In genomic region chr9:100656058-100656457, GRCm38 (mm10) we compare ENCODE assay signal across 21 mouse cellular contexts. TPM values are rescaled to one million over a fixed set of nuclear protein-coding genes. Genes with fewer than 3 reads are reported as not detected.
DNase-seq lines count a peak whose midpoint lies in the region; ATAC-seq and TF ChIP-seq lines count a peak whose summit lies in the region.
"Had no signal": no experiment of that assay in that cellular context is flagged by ENCODE, and none has a peak within 500 bp of the region (broad histone marks: within the 10 kb centered on the region; RNA-seq: fewer than 3 reads in every experiment).

No protein-coding gene starts in this region.

- ATAC-seq in liver, embryonic 12.5 days: no peak
- ATAC-seq in liver, embryonic 16.5 days (ENCODE audit: low read depth): peak; percentile 21; the same call in 1 of the 2 replicates
- no peak for ATAC-seq in liver, postnatal 0 days
- peak; percentile 56 for ATAC-seq in granulocyte monocyte progenitor cell, adult 5-6 weeks (replicated peaks; ENCODE audit: poor library complexity, severe bottlenecking)
- ATAC-seq in megakaryocyte progenitor cell, adult 5-6 weeks (replicated peaks; ENCODE audit: poor library complexity): peak; percentile 54
- ATAC-seq: activated CD4-positive, CD25-positive, alpha-beta regulatory T cell, adult 4 months; CD4-positive, CD25-positive, alpha-beta regulatory T cell, adult 4 months; Patski had no signal

- TF ChIP-seq EP300 in liver, postnatal 0 days (IDR thresholded peaks at IDR 0.05; ENCODE audit: low read depth): no peak

- peak; percentile 43 for DNase-seq in liver, adult 2 months (ENCODE audit: extremely low read depth, low read depth, low spot score)
- DNase-seq in liver, postnatal 0 days: no peak
- no peak for DNase-seq in heart, adult 9 months (ENCODE audit: low spot score in 2 of 2)
- DNase-seq in layer of hippocampus, adult 11-12 months (ENCODE audit: low spot score): no peak
- DNase-seq: adrenal gland, adult 2 months; adrenal gland, adult 8-10 months; adrenal gland, postnatal 10 days; adrenal gland, postnatal 14 days; adrenal gland, postnatal 25 days; adrenal gland, postnatal 36 days; B cell, adult 2 months; cerebellum, adult 11 months; cerebellum, adult 11-12 months had no signal

- H3K9me3 ChIP-seq in liver, embryonic 12.5 days (replicated peaks): no peaks in the 10 kb centered on the region
- H3K9me3 ChIP-seq in liver, embryonic 16.5 days (replicated peaks; ENCODE audit: control insufficient read depth, low read length): 0 out of 2 replicates have a peak, but pooled peaks cover under 1% of the 10 kb centered on the region
- H3K9me3 ChIP-seq in liver, postnatal 0 days (ENCODE audit: low read length): no peaks in the 10 kb centered on the region

- H3K4me3 ChIP-seq in liver, adult 2 months (ENCODE audit: insufficient read depth, low read depth, low read length): no peak overlapping the region
- H3K4me3 ChIP-seq in liver, embryonic 12.5 days: no peak overlapping the region
- H3K4me3 ChIP-seq in liver, embryonic 16.5 days (ENCODE audit: low read depth, low read length): no peak overlapping the region
- no peak overlapping the region for H3K4me3 ChIP-seq in liver, postnatal 0 days (ENCODE audit: low read depth, low read length)

- H3K4me1 ChIP-seq in liver, adult 2 months (ENCODE audit: control insufficient read depth, insufficient read depth, low read length): no peaks in the 10 kb centered on the region; the same call in 1 of the 2 replicates
- peaks cover 20% of the 10 kb centered on the region for H3K4me1 ChIP-seq in liver, embryonic 12.5 days
- H3K4me1 ChIP-seq in liver, embryonic 16.5 days (ENCODE audit: control insufficient read depth, low read depth, low read length): peaks cover 3% of the 10 kb centered on the region
- peaks cover 4% of the 10 kb centered on the region; the same call in 1 of the 2 replicates for H3K4me1 ChIP-seq in liver, postnatal 0 days (ENCODE audit: insufficient read depth)

- H3K27ac ChIP-seq in liver, adult 2 months (replicated peaks; ENCODE audit: insufficient read depth, low read depth, low read length): no peak overlapping the region
- H3K27ac ChIP-seq in liver, embryonic 12.5 days: no peak overlapping the region
- H3K27ac ChIP-seq in liver, embryonic 16.5 days (ENCODE audit: low read length): no peak overlapping the region
- H3K27ac ChIP-seq in liver, postnatal 0 days (ENCODE audit: low read depth): no peak overlapping the region

- no peak overlapping the region for H3K4me2 ChIP-seq in liver, embryonic 12.5 days
- H3K4me2 ChIP-seq in liver, embryonic 16.5 days (ENCODE audit: low read depth, low read length): no peak overlapping the region
- H3K4me2 ChIP-seq in liver, postnatal 0 days (ENCODE audit: low read depth, low read length): no peak overlapping the region

- H3K9ac ChIP-seq in liver, adult 2 months (ENCODE audit: low read depth, low read length): no peak overlapping the region
- H3K9ac ChIP-seq in liver, embryonic 12.5 days: no peak overlapping the region
- no peak overlapping the region for H3K9ac ChIP-seq in liver, embryonic 16.5 days (ENCODE audit: low read depth, low read length)
- no peak overlapping the region for H3K9ac ChIP-seq in liver, postnatal 0 days (replicated peaks)

- no peak for TF ChIP-seq CTCF in liver, adult 2 months (IDR thresholded peaks at IDR 0.05; ENCODE audit: low read depth, low read length)
- TF ChIP-seq CTCF in liver, postnatal 0 days (IDR thresholded peaks at IDR 0.05; ENCODE audit: low read depth): no peak

- peaks cover 3% of the 10 kb centered on the region; the same call in 1 of the 2 replicates for H3K79me2 ChIP-seq in liver, adult 2 months (ENCODE audit: control insufficient read depth, insufficient read depth, low read length)

- H3K27me3 ChIP-seq in liver, adult 2 months (ENCODE audit: control insufficient read depth, insufficient read depth, low read length): no peaks in the 10 kb centered on the region
- H3K27me3 ChIP-seq in liver, embryonic 12.5 days (replicated peaks): no peaks in the 10 kb centered on the region
- no peaks in the 10 kb centered on the region for H3K27me3 ChIP-seq in liver, embryonic 16.5 days (ENCODE audit: control insufficient read depth, insufficient read depth, low read depth, low read length)
- H3K27me3 ChIP-seq in liver, postnatal 0 days (ENCODE audit: insufficient read depth, low read length): no peaks in the 10 kb centered on the region
- H3K27me3 ChIP-seq: CH12.LX, Patski had no signal

- no peak for TF ChIP-seq POLR2A in liver, adult 2 months (IDR thresholded peaks at IDR 0.05; ENCODE audit: extremely low read depth, insufficient read depth, low read length)

- H3K36me3 ChIP-seq in liver, adult 2 months (ENCODE audit: control insufficient read depth, insufficient read depth, low read length): no peaks in the 10 kb centered on the region
- H3K36me3 ChIP-seq in liver, embryonic 12.5 days: peaks cover 3% of the 10 kb centered on the region
- no peaks in the 10 kb centered on the region for H3K36me3 ChIP-seq in liver, embryonic 16.5 days (ENCODE audit: control insufficient read depth, insufficient read depth)
- no peaks in the 10 kb centered on the region for H3K36me3 ChIP-seq in liver, postnatal 0 days (replicated peaks; ENCODE audit: insufficient read depth, low read length)

- WGBS in liver, adult 2 months: 64% methylated on average over 4 of the region's 4 CpGs
- 88% methylated on average over 4 of the region's 4 CpGs for WGBS in liver, embryonic 12.5 days (ENCODE audit: insufficient replicate concordance)
- 74% methylated on average over 4 of the region's 4 CpGs for WGBS in liver, embryonic 16.5 days (ENCODE audit: insufficient replicate concordance)
- 76% methylated on average over 4 of the region's 4 CpGs for WGBS in liver, postnatal 0 days (ENCODE audit: insufficient replicate concordance)

RNA-seq across cellular contexts. Expression of gene Stag1, which starts 58.5 kb away (rescaled TPM):
- 19.7 and 23.0 TPM in 2 replicates for total RNA-seq in liver, adult 2 months (2014; rRNA removed)
- polyA plus RNA-seq in liver, adult 2 months (2012; rRNA removed): 1.4 and 1.9 TPM in 2 replicates
- polyA plus RNA-seq in liver, embryonic 12.5 days (2016; fragmentation: Nextera tagmentation; extraction: Ambion mirVana): 30.0 TPM in 2 replicates
- polyA plus RNA-seq in liver, embryonic 16.5 days (2015; fragmentation: Nextera tagmentation; extraction: Ambion mirVana): 13.9 and 15.1 TPM in 2 replicates
- 17.3 and 20.4 TPM in 2 replicates for polyA plus RNA-seq in liver, postnatal 0 days (2015; fragmentation: Nextera tagmentation; extraction: Ambion mirVana)
- 52.0 and 52.2 TPM in 2 replicates for total RNA-seq in granulocyte monocyte progenitor cell, adult 5-6 weeks (2014; fragmentation: Nextera tagmentation)
- 95.6 and 99.3 TPM in 2 replicates for total RNA-seq in granulocyte monocyte progenitor cell, adult 5-6 weeks (2017)
- 79.6 and 82.5 TPM in 2 replicates for total RNA-seq in megakaryocyte progenitor cell, adult 5-6 weeks (2015)
- total RNA-seq in megakaryocyte progenitor cell, adult 5-6 weeks (2017): 77.6 and 99.3 TPM in 2 replicates

Comparison
In these comparisons a context has a peak if more than half of its experiments do, and no peak if none do; other contexts are left out.
1. ATAC-seq: peak in liver, embryonic 16.5 days (single experiment), granulocyte monocyte progenitor cell, adult 5-6 weeks (single experiment) and megakaryocyte progenitor cell, adult 5-6 weeks (single experiment); none in liver, embryonic 12.5 days (single experiment) and liver, postnatal 0 days (single experiment).